Mouse (Mus musculus): ENCODE measurements around the gene 4933415F23Rik.

Gene 4933415F23Rik

GRCm38 (mm10) chr1:23102021-23102420, at the start of gene 4933415F23Rik:
Gene 4933415F23Rik, minus strand, starts transcription at chr1:23102253.
- no peak for DNase-seq (ENCODE audit: low spot score)

- no peak for DNase-seq (ENCODE audit: low spot score)
Observed at GRCm38 (mm10) chr1:23151722-23152121, 49.7 kb upstream of the 4933415F23Rik start.

GRCm38 (mm10) chr1:23146198-23146873, 44.3 kb upstream of the 4933415F23Rik start:
- no peak for DNase-seq (ENCODE audit: low spot score)

- no peak for DNase-seq (ENCODE audit: low spot score)
Observed at GRCm38 (mm10) chr1:23141121-23141811, 39.2 kb upstream of the 4933415F23Rik start.

GRCm38 (mm10) chr1:23140530-23140929, 38.5 kb upstream of the 4933415F23Rik start:
- DNase-seq (ENCODE audit: low spot score) = peak; percentile 30

GRCm38 (mm10) chr1:23120901-23121300, 18.8 kb upstream of the 4933415F23Rik start:
- no peak for DNase-seq (ENCODE audit: low spot score)

GRCm38 (mm10) chr1:23119406-23119805, 17.4 kb upstream of the 4933415F23Rik start:
- DNase-seq (ENCODE audit: low spot score) = no peak

- no peak for DNase-seq (ENCODE audit: low spot score)
Observed at GRCm38 (mm10) chr1:23117423-23117822, 15.4 kb upstream of the 4933415F23Rik start.

GRCm38 (mm10) chr1:23109191-23109590, 7.1 kb upstream of the 4933415F23Rik start:
- DNase-seq (ENCODE audit: low spot score) = no peak

- DNase-seq (ENCODE audit: low spot score) = no peak
Observed at GRCm38 (mm10) chr1:23102881-23103280, 828 bp upstream of the 4933415F23Rik start.

- no peak for DNase-seq (ENCODE audit: low spot score)
Observed at GRCm38 (mm10) chr1:23099791-23100190, 2.3 kb downstream of the 4933415F23Rik start.

- DNase-seq (ENCODE audit: low spot score) = no peak
Observed at GRCm38 (mm10) chr1:23098451-23098850, 3.6 kb downstream of the 4933415F23Rik start.

- DNase-seq (ENCODE audit: low spot score) = no peak
Observed at GRCm38 (mm10) chr1:23097996-23098395, 4.1 kb downstream of the 4933415F23Rik start.

- no peak for DNase-seq (ENCODE audit: low spot score)
Observed at GRCm38 (mm10) chr1:23067715-23068114, 34.3 kb downstream of the 4933415F23Rik start.

GRCm38 (mm10) chr1:23064717-23065475, 37.2 kb downstream of the 4933415F23Rik start:
- no peak for DNase-seq (ENCODE audit: low spot score)

- no peak for DNase-seq (ENCODE audit: low spot score)
Observed at GRCm38 (mm10) chr1:23063946-23064345, 38.1 kb downstream of the 4933415F23Rik start.

- DNase-seq (ENCODE audit: low spot score) = peak; percentile 13
Observed at GRCm38 (mm10) chr1:23061614-23062373, 40.3 kb downstream of the 4933415F23Rik start.

GRCm38 (mm10) chr1:23060056-23060455, 42.0 kb downstream of the 4933415F23Rik start:
- no peak for DNase-seq (ENCODE audit: low spot score)
